Mouse (Mus musculus) thymus, adult 18-20 months (tissue): ENCODE measurements around the gene Adra1b.
A peak's percentile ranks its signal among the peaks of the same experiment; 100 is the strongest.

Source experiments
- DNase-seq, 2 experiments: peaks; one replicate each; pipeline ENCODE4 v3.0.0; 2022; ENCODE audit warnings: mixed read lengths in 2 of 2

The Adra1b gene

DNA sequence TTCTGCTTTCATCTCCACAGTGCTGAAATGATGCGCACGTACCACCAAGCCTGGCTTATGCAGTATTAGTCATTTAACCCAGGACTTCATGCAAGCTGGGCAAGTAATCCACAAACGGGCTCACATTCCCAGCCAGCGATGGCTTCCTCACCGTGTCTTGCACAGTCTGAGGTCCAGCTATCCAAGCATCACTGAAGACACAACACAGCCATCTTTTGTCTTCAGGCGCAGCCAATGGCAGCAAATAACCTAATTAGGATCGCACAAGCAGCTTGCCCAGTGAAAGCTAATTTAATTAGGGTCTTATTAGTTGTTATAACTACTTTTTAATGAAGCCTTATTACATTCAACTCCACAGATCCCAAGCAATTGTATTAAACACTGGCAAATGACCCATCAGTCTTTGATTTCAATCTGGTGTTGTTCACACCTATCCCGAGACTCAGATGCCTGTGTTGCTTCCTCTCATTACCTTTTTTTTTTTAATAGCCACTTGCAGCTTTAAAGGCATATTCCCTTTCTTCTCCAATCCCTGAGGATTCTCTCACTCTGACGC lies 83.6 kb downstream of the Adra1b start:
- DNase-seq = no peak

DNA sequence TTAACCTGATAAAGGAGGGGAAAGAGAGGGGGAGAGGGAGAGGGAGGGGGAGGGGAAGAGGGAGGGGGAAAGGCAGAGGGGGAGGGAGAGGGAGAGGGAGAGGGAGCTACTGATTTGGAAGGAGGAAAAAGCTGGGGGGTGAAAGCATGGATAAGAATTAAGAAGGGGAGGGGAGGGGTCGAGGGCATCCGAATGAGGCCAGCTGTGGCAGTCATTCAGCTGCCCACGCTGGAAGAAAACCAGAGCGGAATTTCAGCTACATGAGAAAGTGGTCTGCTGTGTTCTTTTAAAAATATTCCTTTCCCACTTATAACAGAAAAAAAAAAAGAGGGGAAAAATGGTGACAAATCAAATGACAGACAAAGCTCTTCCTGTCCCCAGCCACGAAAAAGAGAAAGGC lies 88.5 kb downstream of the Adra1b start:
- DNase-seq = no peak

DNA sequence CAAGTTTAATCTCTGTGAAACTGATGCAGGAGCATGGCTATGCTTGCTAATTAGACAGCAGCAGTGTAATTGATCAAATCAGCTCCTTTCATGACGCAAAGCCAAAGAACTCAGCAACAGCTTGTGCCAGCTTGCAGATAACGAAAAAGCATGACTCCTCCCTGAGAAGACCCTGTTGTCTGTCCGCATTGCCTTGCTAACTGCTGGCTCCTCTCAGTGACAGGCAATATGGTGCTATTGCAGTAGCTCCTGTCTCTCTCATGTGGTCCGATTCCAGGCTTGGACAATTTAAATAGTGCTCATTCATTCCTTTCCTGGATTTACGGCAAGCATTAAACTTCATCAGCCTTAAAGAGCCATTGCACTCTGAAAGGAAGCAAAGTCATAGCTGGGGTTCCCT lies 93.3 kb downstream of the Adra1b start:
- no peak for DNase-seq

DNA sequence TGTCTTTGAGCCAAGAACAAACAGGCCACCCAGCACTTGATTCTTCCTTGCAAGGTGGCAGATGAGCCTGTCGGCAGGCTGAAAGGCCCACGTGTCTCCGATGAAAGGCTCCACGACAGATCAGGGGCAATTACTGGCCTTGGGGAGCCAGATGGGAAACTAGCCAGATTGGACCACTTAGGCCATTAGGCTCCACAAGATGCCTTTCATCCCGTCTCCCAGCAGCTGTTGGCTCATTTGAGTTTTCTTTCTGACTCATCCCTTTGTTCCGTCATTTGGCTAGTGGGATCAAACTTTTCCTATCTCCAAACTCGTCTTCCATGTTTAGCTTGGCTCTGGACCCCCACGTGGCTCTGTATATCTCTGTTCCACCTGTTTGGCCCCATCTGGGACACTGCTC lies 105.0 kb downstream of the Adra1b start:
- no peak for DNase-seq

GRCm38 (mm10) chr11:43790446-43790845 lies 110.6 kb downstream of the Adra1b start:
- DNase-seq = no peak

- no peak for DNase-seq
Measured at GRCm38 (mm10) chr11:43783772-43784171, 117.2 kb downstream of the Adra1b start.

DNA sequence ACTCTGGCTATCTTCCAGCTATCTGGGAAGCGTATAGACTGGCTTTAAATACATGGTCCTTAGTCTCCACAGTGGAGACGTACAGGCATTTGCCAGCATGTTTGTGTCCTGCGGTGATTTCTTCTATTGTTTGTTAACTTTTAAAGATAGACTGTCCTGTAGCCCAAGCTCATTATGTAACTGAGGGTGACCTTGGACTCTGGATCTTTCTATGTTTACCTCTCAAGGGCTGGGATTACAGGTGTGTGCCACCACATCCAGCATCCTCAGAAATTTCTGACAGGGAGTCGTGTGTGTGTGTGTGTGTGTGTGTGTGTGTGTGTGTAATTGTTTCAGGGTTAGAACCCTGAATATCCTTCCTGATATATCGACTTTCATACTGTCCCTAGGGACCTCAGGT lies 117.9 kb downstream of the Adra1b start:
- no peak for DNase-seq

DNA sequence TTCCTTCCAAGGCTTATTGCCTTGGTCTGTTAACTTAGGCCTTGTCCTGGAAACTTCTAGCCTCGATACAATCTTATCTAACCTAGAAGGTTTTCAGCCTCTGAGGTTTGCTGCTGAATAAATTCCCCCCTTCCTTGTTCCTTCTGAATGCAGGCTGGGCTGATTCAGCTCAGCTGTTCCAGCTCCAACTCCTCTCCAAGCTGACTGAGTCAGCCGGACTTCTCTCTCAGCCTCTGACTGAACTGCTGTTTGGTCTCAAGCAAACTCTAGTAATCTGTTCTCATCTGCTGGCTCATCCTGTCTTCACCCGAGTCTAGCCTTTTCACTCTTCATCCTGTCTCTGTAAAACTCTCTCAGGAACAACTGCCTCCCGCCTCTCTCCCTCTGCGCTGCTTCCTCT lies 121.5 kb downstream of the Adra1b start:
- DNase-seq = no peak

DNA sequence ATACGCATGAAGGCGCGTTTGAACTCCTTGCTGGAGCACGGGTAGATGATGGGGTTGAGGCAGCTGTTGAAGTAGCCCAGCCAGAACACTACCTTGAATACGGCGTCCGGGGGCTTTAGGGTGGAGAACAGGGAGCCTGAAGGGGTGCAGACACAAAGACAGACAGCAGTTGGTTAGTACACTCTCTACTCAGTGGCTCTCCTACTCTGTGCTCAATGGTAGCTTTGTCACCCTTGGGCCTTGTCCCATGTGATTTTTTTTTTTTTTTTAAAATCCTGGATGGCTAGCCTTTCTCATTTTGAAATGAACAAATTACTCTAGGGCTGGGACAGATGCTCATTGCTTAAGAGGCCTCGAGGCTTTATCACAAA lies 124.7 kb downstream of the Adra1b start:
- no peak for DNase-seq

DNA sequence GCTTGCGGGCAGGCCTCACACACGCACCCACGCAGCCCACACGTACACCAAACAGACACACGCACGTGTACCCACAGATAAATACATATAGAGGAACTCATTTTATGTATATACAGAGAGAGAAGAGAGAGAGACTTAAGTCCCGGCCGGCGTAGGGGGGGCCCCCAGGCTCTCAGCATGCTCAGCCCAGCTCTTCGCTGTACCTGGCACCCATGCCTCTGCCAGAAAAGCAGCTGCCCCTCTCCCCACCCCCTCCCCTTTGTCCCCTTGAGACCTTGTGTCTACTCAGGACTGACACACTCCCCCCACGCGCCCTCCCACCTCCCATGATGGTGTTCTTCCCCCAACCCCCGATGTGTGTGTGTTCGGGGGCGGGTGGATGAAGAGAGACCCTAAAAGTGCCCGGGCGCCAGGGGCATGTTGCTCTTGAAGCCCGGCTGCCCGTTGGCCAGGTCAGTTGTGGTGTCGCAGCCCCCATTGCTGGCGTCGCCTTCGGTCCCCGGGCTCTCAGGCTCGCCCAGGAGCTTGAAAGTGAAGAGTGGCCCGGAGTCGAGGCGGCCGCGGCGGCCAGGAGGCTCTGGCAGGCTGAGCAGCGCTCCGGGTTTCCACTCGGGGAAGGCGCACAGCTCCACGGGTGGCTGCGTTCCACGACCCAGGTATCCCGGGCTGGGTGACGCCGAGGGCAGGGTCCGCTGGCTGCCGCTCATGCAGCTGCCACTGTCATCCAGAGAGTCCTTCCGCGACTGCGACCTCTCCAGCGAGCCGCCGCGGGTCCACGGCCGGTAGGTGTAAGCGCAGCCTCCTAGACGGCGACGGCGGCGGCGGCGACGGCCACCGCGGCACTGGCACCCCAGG lies 125.3 kb downstream of the Adra1b start:
- peak in 1 of 2 experiments; percentile 6 for DNase-seq

- no peak for DNase-seq
Measured at GRCm38 (mm10) chr11:43773725-43774124, 127.3 kb downstream of the Adra1b start.

DNA sequence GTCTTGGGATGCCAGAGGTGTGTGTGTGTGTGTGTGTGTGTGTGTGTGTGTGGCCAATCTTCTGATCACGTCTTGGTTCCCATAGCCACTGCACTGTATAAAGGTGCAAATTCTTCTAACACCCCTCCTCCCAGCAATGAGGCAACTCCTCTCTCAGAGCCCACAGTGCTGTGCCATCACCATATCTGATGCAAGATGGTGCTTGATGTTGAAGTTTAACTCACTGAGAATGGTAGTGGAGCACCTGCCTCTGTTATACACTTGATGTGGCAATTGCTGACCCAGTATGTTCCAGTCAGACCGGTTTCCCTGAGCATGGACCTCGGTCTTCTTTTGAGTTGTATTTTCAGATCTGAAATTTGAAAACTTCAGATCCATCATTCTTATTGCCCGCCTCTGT lies 130.9 kb downstream of the Adra1b start:
- DNase-seq = no peak

GRCm38 (mm10) chr11:43767749-43768148 lies 133.3 kb downstream of the Adra1b start:
- DNase-seq = no peak

GRCm38 (mm10) chr11:43766922-43767648 lies 133.9 kb downstream of the Adra1b start:
- DNase-seq = peak; percentile 61 to 69

- DNase-seq = no peak
Measured at GRCm38 (mm10) chr11:43758436-43758835, 142.6 kb downstream of the Adra1b start.

GRCm38 (mm10) chr11:43755411-43755810 lies 145.6 kb downstream of the Adra1b start:
- no peak for DNase-seq

GRCm38 (mm10) chr11:43754568-43754967 lies 146.4 kb downstream of the Adra1b start:
- DNase-seq = no peak

DNA sequence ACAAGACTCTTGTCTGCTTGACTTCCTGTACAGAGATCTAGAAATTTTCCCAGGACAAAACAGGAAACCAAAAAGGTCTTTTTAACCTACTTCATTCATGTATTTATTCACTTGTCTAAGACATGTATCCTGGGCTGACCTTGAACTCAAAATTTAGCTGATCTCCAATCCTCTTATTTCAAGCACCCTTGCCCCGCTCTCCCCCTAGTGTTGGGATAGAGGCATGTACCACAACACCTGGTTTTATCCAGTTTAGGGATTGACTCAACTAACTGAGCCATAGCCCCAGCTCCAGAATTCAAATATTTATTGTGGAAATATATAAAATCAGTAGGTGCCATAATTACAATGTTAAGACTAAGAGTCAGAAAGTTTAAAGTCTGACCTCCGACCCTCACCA lies 149.5 kb downstream of the Adra1b start:
- DNase-seq = no peak

- DNase-seq = peak; percentile 92 to 96
Measured at GRCm38 (mm10) chr11:43747233-43748226, 153.5 kb downstream of the Adra1b start, which contains the start of gene Ttc1. TSS of gene Ttc1 (minus strand) at chr11:43748008.

DNA sequence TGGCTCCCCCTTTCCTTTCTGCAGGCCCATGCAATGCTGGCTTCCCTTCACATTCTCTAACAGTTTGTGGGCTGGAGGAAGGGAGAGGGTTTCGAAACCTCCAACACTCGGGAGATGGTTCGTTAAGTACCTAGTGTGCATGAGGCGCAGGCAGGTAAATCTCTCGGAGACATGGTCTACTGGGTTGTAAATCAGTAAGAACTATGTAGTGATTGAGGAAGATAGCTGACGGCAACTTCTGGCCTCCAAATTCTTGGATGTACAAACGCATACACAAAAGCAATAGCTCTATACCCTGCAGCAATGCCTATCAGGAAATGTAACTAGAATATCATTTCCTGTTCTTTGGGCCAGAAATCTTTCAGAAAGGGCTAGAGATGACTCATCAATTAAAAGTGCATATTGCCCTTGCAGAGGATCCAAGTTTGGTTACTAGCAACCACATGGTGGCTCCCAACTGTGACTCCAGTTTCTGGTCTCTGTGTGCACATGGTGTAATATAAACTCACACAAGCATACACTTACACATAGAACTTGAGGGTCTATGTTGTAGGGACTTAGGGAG lies 172.2 kb downstream of the Adra1b start:
- DNase-seq = no peak

GRCm38 (mm10) chr11:43727796-43728195 lies 173.2 kb downstream of the Adra1b start:
- no peak for DNase-seq
